Mouse (Mus musculus) olfactory bulb, adult 2 months (tissue): ENCODE data around the gene Ndufa11.

ENCODE experiments used
- CTCF ChIP-seq: fragments of 200-500 bp; IDR thresholded peaks from 2 replicates; pipeline ENCODE4 v1.5.1; 2012; ENCODE audit warnings: low read depth, mild to moderate bottlenecking, low read length, moderate library complexity; ENCODE audit not compliant: insufficient read depth
- POLR2A ChIP-seq: fragments of 200-500 bp; IDR thresholded peaks from 2 replicates; pipeline ENCODE4 v1.6.1; 2012; ENCODE audit warnings: mild to moderate bottlenecking, low read depth, low read length, moderate library complexity; ENCODE audit not compliant: insufficient read depth

DNA sequence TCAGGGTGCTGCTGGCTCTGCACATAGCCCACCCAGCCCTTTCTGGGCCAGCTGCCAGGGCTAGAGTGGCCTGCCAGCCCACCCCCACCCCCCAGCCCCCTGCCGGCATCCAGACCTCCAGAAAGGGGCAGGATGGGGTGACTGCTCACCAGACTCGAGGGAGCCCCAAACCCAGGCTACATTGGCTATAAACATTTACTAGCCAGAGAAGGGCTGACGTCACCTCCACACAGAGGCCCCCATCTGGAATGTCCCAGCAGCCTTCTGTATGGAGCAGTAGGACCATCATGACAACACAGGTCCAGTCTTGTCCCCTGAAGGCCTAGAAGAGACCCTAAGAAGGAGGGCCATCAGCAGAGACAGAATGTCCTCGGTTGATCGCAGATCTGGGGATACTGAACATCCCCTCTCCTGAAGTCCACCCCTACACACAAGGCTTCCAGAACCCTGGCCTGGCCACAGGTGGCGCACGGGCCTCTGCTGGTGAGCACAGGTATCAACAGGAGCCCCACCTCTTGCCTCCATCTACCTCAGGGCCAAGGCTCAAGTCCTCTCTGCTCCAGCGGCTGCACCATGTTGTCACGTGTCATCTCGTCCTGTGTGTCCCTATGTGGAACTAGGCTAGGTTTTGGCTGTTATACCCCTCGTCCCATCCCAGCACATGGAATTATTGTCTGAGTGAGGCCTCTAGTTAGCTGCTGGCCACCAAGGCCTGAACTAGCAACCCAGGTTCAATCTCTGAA is 6.0 kb downstream of the Ndufa11 start:
- TF ChIP-seq CTCF (no peak), POLR2A (no peak)
